Mouse (Mus musculus) thymus, adult 2 months (tissue): ENCODE data around the gene Fam102b. TPM values are rescaled to one million over a fixed set of nuclear protein-coding genes. Genes with fewer than 3 reads are reported as not detected.
A peak's percentile ranks its signal among the peaks of the same experiment; 100 is the strongest.

Source experiments
- DNase-seq: peaks from one replicate; pipeline ENCODE4 v3.0.0; 2021
- H3K27ac ChIP-seq: fragments of 200-500 bp; 2 replicates; pipeline ENCODE4 v1.5.1; 2012; ENCODE audit warnings: low read length, control low read depth; ENCODE audit not compliant: control insufficient read depth, insufficient read depth
- H3K27me3 ChIP-seq: fragments of 200-500 bp; 2 replicates; pipeline ENCODE4 v1.6.1; 2012; ENCODE audit warnings: mild to moderate bottlenecking, low read length, moderate library complexity, mixed read lengths; ENCODE audit not compliant: control insufficient read depth, insufficient read depth
- H3K36me3 ChIP-seq: fragments of 200-500 bp; 2 replicates; pipeline ENCODE4 v1.6.1; 2012; ENCODE audit warnings: mild to moderate bottlenecking, low read length, moderate library complexity; ENCODE audit not compliant: control insufficient read depth, insufficient read depth
- H3K4me1 ChIP-seq: fragments of 200-500 bp; replicated peaks from 2 replicates; pipeline ENCODE4 v1.6.1; 2012; ENCODE audit warnings: low read length; ENCODE audit not compliant: control insufficient read depth, insufficient read depth
- H3K4me3 ChIP-seq: fragments of 200-500 bp; 2 replicates; pipeline ENCODE4 v1.5.1; 2012; ENCODE audit warnings: mild to moderate bottlenecking, low read length, control low read depth, moderate library complexity; ENCODE audit not compliant: control insufficient read depth, insufficient read depth
- CTCF ChIP-seq: fragments of 200-500 bp; IDR thresholded peaks from 2 replicates; pipeline ENCODE4 v1.5.1; 2012; ENCODE audit warnings: mild to moderate bottlenecking, control low read depth, low read length, moderate library complexity, borderline replicate concordance; ENCODE audit not compliant: control insufficient read depth, poor library complexity, insufficient read depth; ENCODE audit errors: extremely low read depth
- POLR2A ChIP-seq: fragments of 200-500 bp; IDR thresholded peaks from 2 replicates; pipeline ENCODE4 v1.6.1; 2012; ENCODE audit warnings: mild to moderate bottlenecking, low read length, control low read depth, moderate library complexity; ENCODE audit not compliant: control insufficient read depth, poor library complexity, insufficient read depth; ENCODE audit errors: extremely low read depth
- WGBS: fragments of 180-500 bp; shearing (Covaris S2); methylation state at CpG from one replicate; pipeline ENCODE4 v1.1.7; 2018; 5-methylcytosine and 5-hydroxymethylcytosine counted together
- polyA plus RNA-seq: library from polyadenylated mRNA; depleted of rRNA; stranded (reverse); fragments of >200 nt; gene quantifications from 2 replicates; pipeline ENCODE4 v1.2.3, GENCODE M21; 2012

The Fam102b gene
- polyA plus RNA-seq, 1 experiment = 6.2 TPM

GRCm38 (mm10) chr3:108987009-108987659 is 40.3 kb downstream of the Fam102b start:
- DNase-seq = no peak
- TF ChIP-seq CTCF (no peak), POLR2A (no peak)
- Histone ChIP-seq H3K36me3 (peaks cover 1% of the 10 kb centered on the region; the same call in 1 of the 2 replicates), H3K27ac (no peak overlapping the region), H3K4me3 (no peak overlapping the region), H3K27me3 (no peaks in the 10 kb centered on the region), H3K4me1 (peaks cover 10% of the 10 kb centered on the region)
- WGBS = 86% methylated on average over 12 of the region's 12 CpGs

GRCm38 (mm10) chr3:108986534-108986933 is 40.9 kb downstream of the Fam102b start:
- no peaks in the 10 kb centered on the region for H3K27me3 ChIP-seq
- 20% methylated on average over 1 of the region's 1 CpGs for WGBS
- TF ChIP-seq CTCF (no peak), POLR2A (no peak)
- no peak for DNase-seq
- peaks cover 13% of the 10 kb centered on the region for H3K4me1 ChIP-seq
- H3K27ac ChIP-seq = no peak overlapping the region
- H3K36me3 ChIP-seq = no peaks in the 10 kb centered on the region
- H3K4me3 ChIP-seq = no peak overlapping the region

- TF ChIP-seq CTCF (no peak), POLR2A (no peak)
- WGBS = 26% methylated on average over 5 of the region's 5 CpGs
- Histone ChIP-seq H3K27ac (no peak overlapping the region), H3K4me1 (peaks cover 13% of the 10 kb centered on the region), H3K36me3 (no peaks in the 10 kb centered on the region), H3K4me3 (no peak overlapping the region), H3K27me3 (no peaks in the 10 kb centered on the region)
- DNase-seq = peak; percentile 51
Measured at GRCm38 (mm10) chr3:108983989-108984388, 43.4 kb downstream of the Fam102b start.

GRCm38 (mm10) chr3:108981946-108982345 is 45.5 kb downstream of the Fam102b start:
- TF ChIP-seq CTCF (no peak), POLR2A (no peak)
- H3K27me3 ChIP-seq = no peaks in the 10 kb centered on the region
- H3K4me3 ChIP-seq = no peak overlapping the region
- peak; percentile 27 for DNase-seq
- peaks cover 13% of the 10 kb centered on the region for H3K4me1 ChIP-seq
- 0 out of 2 replicates have a peak, but pooled peaks cover 3% of the 10 kb centered on the region for H3K36me3 ChIP-seq
- 45% methylated on average over 6 of the region's 6 CpGs for WGBS
- H3K27ac ChIP-seq = peak overlapping the region; percentile 40; the same call in 1 of the 2 replicates

GRCm38 (mm10) chr3:108977340-108978030 is 49.9 kb downstream of the Fam102b start:
- 96% methylated on average over 13 of the region's 13 CpGs for WGBS

GRCm38 (mm10) chr3:108974920-108975485 is 52.4 kb downstream of the Fam102b start:
- H3K27ac ChIP-seq = no peak overlapping the region
- no peak overlapping the region for H3K4me3 ChIP-seq
- no peaks in the 10 kb centered on the region for H3K27me3 ChIP-seq
- 95% methylated on average over 15 of the region's 15 CpGs for WGBS
- no peaks in the 10 kb centered on the region for H3K4me1 ChIP-seq
- H3K36me3 ChIP-seq = peaks cover 7% of the 10 kb centered on the region; the same call in 1 of the 2 replicates
- DNase-seq = no peak
- TF ChIP-seq CTCF = no peak
- TF ChIP-seq POLR2A = no peak

More at GRCm38 (mm10) chr3:108977340-108978030, 49.9 kb downstream of the Fam102b start:
- no peak for TF ChIP-seq POLR2A
- no peak for TF ChIP-seq CTCF
- peak; percentile 30 for DNase-seq
- H3K27ac ChIP-seq = no peak overlapping the region
- no peak overlapping the region for H3K4me3 ChIP-seq
- H3K36me3 ChIP-seq = 0 out of 2 replicates have a peak, but pooled peaks cover 7% of the 10 kb centered on the region
- no peaks in the 10 kb centered on the region for H3K27me3 ChIP-seq
- H3K4me1 ChIP-seq = peaks cover 6% of the 10 kb centered on the region
